Mouse (Mus musculus) G1E-ER4 (cell line): Measurements from ENCODE around the gene Xylb. TPM values are rescaled to one million over a fixed set of nuclear protein-coding genes. Genes with fewer than 3 reads are reported as not detected.

Experiments used
- GATA1 ChIP-seq: IDR thresholded peaks from one replicate; pipeline ENCODE4 v1.8.0; 2012; ENCODE audit warnings: low read length, inconsistent platforms
- polyA plus RNA-seq: library from polyadenylated mRNA; stranded (reverse); fragments of >175 nt; gene quantifications from 2 replicates; pipeline ENCODE4 v1.2.3, GENCODE M21; 2012

Xylb gene
- 17.2 and 21.3 TPM in 2 replicates for polyA plus RNA-seq

DNA sequence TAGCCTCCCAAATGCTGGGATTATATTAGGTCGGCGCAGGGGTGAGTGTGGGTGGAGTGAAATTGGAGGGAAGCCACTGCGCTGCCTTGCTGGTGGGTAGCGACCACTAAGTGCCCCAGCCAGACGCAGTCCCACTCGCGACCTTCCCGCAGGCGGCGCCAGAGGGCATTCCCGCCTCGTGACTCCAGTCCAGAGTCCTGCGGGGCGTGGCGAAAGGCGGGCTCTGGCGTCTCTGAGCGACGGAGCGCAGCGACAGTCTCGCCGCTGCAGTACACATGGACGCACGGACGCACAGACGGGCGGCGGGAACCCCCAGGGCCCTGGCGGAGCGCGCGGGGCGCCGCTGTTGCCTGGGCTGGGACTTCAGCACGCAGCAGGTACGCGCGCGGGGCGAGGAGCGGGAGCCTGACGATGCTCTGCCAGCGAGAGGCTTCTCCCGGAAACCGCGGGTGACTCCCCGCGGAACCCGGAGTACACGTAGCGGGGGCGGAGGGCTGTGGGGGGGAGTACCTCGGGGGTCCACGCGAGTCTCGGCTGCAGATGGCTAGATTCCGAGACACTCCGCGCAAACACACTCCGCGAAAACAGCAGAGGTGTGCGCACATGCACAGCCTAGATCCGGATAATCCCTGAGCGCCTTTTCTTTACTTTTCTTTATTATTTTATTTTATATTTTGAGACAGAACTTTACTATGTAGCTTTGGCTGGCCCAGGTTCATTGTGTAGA is at the start of gene Xylb:
Gene Xylb (plus strand): TSS at position 51 of the 727 bp plus-strand sequence.
- no peak for TF ChIP-seq GATA1

DNA sequence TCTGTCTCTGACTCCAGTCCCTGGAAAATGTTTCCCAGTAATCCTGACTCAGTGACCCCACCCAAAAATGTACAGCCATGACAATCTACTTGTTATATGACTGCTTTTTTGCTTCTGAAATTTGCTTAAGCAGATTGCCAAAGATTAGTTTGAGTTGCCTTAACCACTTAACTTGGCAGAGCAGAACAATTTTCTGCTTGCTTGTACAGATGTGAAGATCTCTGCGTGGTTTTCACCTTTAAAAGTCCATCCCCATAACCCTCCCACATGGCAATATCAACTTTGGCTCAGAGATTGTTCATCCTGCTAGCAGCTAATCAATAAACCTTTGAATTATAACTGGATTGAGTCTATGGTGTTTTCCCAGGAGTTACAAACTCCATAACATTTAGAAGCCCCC is 48.1 kb upstream of the Xylb start:
- no peak for TF ChIP-seq GATA1

DNA sequence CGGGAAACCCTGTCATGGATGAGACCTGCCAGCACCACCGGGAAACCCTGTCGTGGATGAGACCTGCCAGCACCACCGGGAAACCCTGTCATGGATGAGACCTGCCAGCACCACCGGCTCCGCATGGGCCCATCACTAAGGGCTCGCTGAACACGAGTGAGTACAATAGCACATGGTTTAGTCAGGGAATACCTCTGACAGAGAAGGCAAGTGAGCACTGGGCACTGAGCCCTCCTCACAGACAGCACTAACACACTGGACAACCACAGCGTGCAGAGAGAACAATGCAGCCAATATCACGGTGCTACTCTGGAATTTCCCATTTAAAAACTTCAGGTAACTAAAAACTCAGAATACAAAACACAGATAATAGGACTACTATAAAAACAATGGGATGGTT is 44.1 kb upstream of the Xylb start:
- no peak for TF ChIP-seq GATA1

GRCm38 (mm10) chr9:119318891-119319290 is 38.3 kb upstream of the Xylb start:
- TF ChIP-seq GATA1: no peak

GRCm38 (mm10) chr9:119320446-119320845 is 36.7 kb upstream of the Xylb start:
- no peak for TF ChIP-seq GATA1

GRCm38 (mm10) chr9:119320946-119321345 is 36.2 kb upstream of the Xylb start:
- no peak for TF ChIP-seq GATA1

DNA sequence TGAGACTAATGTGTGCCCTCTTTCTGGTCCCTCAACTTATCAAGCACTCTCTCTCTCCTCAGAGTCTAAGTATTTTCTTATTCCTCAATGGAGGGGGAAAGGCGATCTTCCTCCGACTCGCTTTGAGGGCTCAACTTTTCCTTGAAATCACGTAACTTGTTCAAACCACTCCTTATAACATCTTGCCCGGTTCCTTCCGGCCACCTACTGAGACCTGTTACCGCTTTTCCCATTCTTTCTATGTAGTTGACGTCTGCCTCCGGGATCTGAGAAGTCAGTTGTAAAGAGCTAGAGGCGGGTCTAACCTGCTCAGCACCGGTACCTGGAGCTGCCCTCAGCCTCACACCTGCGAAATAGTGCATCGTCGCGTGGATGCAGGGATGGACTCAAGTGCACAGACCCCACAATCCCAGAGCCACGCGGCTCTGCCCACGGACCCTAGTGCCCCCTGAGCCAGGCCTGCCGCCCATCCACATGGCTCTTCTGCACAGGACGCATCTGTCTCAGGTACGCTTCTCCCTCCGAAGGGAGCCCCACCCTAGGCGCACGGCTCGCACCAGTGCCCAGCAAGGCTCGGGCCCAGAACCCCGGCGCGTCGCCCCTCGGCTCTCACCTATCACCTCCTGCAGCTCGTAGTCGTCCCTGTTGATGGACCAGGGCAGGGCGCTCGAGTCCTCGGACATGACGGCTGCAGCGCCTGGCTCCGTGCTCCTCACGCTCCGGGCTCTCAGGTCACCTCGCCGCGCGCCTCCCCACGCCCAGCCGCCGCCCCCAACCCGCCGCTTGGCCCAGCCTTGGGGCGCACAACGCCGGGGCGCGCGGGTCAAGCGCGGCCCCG is 35.6 kb upstream of the Xylb start:
- TF ChIP-seq GATA1: no peak

DNA sequence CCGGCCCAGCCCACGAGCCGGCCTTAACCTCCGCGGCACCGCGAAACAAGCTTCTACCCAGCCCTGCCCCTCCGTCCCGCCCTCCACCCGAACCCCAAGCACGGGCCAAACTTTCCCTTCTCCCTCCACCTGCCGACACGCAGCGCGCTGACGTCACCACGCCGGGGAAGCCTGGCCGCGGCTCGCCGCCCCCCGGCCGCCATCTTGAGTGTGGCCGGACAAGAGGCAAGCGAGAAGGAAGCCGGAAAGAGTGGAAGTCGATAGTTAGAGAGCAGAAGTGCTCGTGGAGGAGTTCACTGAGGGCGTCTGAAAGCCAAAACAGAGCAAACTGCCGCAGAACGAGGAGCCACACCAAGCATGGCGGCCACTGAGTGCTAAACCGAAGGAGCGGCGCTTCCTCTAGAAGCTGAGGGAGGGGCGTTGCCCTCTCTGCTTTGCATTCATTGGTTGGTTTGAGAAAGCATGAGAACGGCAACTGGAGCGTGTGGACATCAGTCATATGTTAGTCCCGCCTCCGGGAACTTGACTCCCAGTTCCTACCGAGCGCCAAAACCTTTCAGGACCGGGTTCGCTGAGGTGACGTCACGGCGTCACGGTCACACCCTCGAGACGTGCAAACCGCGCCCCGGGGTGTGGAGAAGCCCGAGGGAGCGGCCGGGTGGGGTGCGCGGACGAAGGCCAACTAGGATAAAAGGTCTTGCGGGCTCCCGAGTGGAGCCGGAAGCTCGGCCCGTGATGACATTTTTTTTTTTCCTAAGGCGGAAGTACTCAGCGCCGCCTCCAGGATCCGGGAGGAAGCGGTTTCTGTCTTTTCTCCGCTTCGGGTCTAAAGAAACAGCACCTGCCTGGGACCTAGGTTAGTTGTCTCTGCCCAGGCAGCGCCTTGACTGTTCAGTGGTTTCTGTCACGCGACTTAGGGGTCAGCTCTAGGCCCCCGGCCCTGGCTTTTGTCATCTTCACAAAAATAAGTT is 34.6 kb upstream of the Xylb start, which contains the start of gene Oxsr1:
Gene Oxsr1 (minus strand): TSS at position 139 of the 971 bp plus-strand sequence.
- no peak for TF ChIP-seq GATA1

- no peak for TF ChIP-seq GATA1
These were observed 33.9 kb upstream of the Xylb start for GRCm38 (mm10) chr9:119323260-119323645.

DNA sequence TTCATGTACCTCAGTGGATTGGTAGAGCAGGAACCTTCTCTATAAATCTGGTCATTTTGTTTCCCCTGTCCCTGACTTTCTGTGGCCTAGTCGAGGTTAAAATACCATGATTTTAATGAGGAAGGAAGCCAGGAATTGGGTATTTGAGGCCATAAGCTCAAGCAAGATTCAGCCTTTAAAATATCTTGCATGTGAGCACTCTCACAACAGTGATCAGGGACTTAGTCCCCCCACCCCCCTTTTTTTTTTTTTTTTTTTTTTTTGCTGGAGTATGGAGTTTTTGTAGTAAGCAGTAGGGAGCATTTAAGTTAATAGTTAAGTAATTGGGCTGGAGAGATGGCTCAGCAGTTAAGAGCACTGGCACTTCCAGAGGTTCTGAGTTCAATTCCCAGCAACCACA is 33.1 kb upstream of the Xylb start:
- TF ChIP-seq GATA1: no peak

- peak; percentile 19 for TF ChIP-seq GATA1
These were observed 28.7 kb upstream of the Xylb start for GRCm38 (mm10) chr9:119328488-119328887.

GRCm38 (mm10) chr9:119330186-119330963 is 26.8 kb upstream of the Xylb start:
- no peak for TF ChIP-seq GATA1

- no peak for TF ChIP-seq GATA1
These were observed 22.9 kb upstream of the Xylb start for GRCm38 (mm10) chr9:119334324-119334723.

- TF ChIP-seq GATA1: no peak
These were observed 22.3 kb upstream of the Xylb start for GRCm38 (mm10) chr9:119334834-119335233.

DNA sequence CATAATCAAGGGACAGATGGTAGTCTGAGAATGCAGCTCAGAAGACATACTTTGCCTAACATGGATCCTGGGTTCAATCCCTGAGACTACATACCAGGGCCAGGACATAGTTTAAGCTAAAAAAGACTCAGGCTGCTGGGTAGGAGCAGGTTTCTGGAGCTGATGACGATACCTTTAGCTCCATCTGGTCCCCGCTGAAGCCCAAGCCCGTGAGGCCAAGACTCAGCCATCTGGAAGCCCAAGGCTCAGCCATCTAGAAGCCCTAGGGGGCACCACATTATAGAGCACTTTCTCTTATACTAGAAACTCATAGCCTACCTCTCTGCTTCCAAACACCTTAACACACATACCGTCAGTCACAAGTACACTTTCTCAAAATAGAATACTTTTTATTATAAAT is 21.6 kb upstream of the Xylb start:
- no peak for TF ChIP-seq GATA1
